Mouse (Mus musculus): ENCODE results near the gene Vmn2r23. TPM values are rescaled to one million over a fixed set of nuclear protein-coding genes. Genes with fewer than 3 reads are reported as not detected.

Gene Vmn2r23
- polyA plus RNA-seq, 2 experiments, result not detected

GRCm38 (mm10) chr6:123778579-123778978 lies 76.1 kb downstream of the Vmn2r23 start, which contains the start of gene Vmn2r24:
Vmn2r24 (plus strand) TSS chr6:123778879.
- H3K4me2 ChIP-seq (ENCODE audit: low read depth), result no peak within 1 kb of the TSS
- no peaks in the 10 kb centered on the region for H3K4me1 ChIP-seq (replicated peaks; ENCODE audit: control insufficient read depth in 2 of 2, insufficient read depth in 2 of 2, low read length in 1 of 2)
- no peak within 1 kb of the TSS for H3K9ac ChIP-seq (replicated peaks)
- H3K36me3 ChIP-seq (replicated peaks; ENCODE audit: control insufficient read depth, insufficient read depth, low read depth), result no peaks in the 10 kb centered on the region
- no peaks in the 10 kb centered on the region for H3K27me3 ChIP-seq (ENCODE audit: control insufficient read depth, insufficient read depth, low read length)
- no peak for ATAC-seq (ENCODE audit: insufficient read depth)
- 40% methylated on average over 1 of the region's 1 CpGs for WGBS (ENCODE audit: insufficient replicate concordance)
- no peak within 1 kb of the TSS for H3K4me3 ChIP-seq (ENCODE audit: insufficient read depth in 1 of 2, low read depth in 2 of 2, low read length in 2 of 2)
- no peaks in the 10 kb centered on the region for H3K9me3 ChIP-seq (ENCODE audit: control insufficient read depth, low read length)
- TF ChIP-seq EP300 (IDR thresholded peaks at IDR 0.05; ENCODE audit: low read depth) (no peak), CTCF (IDR thresholded peaks at IDR 0.05; ENCODE audit: low read depth) (no peak)
- no peak for DNase-seq (ENCODE audit: low read depth in 3 of 3, low spot score in 3 of 3)
- no peak within 1 kb of the TSS for H3K27ac ChIP-seq

- Histone ChIP-seq H3K9ac (replicated peaks) (no peak overlapping the region), H3K9me3 (ENCODE audit: control insufficient read depth, low read length) (no peaks in the 10 kb centered on the region), H3K27ac (no peak overlapping the region), H3K4me2 (ENCODE audit: low read depth) (no peak overlapping the region), H3K4me1 (replicated peaks; ENCODE audit: control insufficient read depth in 2 of 2, insufficient read depth in 2 of 2, low read length in 1 of 2) (no peaks in the 10 kb centered on the region), H3K36me3 (replicated peaks; ENCODE audit: control insufficient read depth, insufficient read depth, low read depth) (no peaks in the 10 kb centered on the region), H3K4me3 (ENCODE audit: insufficient read depth in 1 of 2, low read depth in 2 of 2, low read length in 2 of 2) (no peak overlapping the region), H3K27me3 (ENCODE audit: control insufficient read depth, insufficient read depth, low read length) (no peaks in the 10 kb centered on the region)
- 49% methylated on average over 2 of the region's 2 CpGs for WGBS (ENCODE audit: insufficient replicate concordance)
- ATAC-seq (ENCODE audit: insufficient read depth), result no peak
- no peak for DNase-seq (ENCODE audit: low read depth in 3 of 3, low spot score in 3 of 3)
- TF ChIP-seq CTCF (IDR thresholded peaks at IDR 0.05; ENCODE audit: low read depth) (no peak), EP300 (IDR thresholded peaks at IDR 0.05; ENCODE audit: low read depth) (no peak)
These were observed 82.4 kb downstream of the Vmn2r23 start for GRCm38 (mm10) chr6:123784857-123785256.

GRCm38 (mm10) chr6:123793746-123794145 lies 91.3 kb downstream of the Vmn2r23 start:
- no peak for DNase-seq (ENCODE audit: low read depth in 3 of 3, low spot score in 3 of 3)
- Histone ChIP-seq H3K4me3 (ENCODE audit: insufficient read depth in 1 of 2, low read depth in 2 of 2, low read length in 2 of 2) (no peak overlapping the region), H3K4me1 (replicated peaks; ENCODE audit: control insufficient read depth in 2 of 2, insufficient read depth in 2 of 2, low read length in 1 of 2) (no peaks in the 10 kb centered on the region), H3K9ac (replicated peaks) (no peak overlapping the region), H3K9me3 (ENCODE audit: control insufficient read depth, low read length) (no peaks in the 10 kb centered on the region), H3K4me2 (ENCODE audit: low read depth) (no peak overlapping the region), H3K27ac (no peak overlapping the region), H3K27me3 (ENCODE audit: control insufficient read depth, insufficient read depth, low read length) (no peaks in the 10 kb centered on the region), H3K36me3 (replicated peaks; ENCODE audit: control insufficient read depth, insufficient read depth, low read depth) (no peaks in the 10 kb centered on the region)
- no peak for ATAC-seq (ENCODE audit: insufficient read depth)
- TF ChIP-seq CTCF (IDR thresholded peaks at IDR 0.05; ENCODE audit: low read depth) (peak; percentile 30; the same call in 1 of the 2 replicates), EP300 (IDR thresholded peaks at IDR 0.05; ENCODE audit: low read depth) (no peak)
- WGBS (ENCODE audit: insufficient replicate concordance), result 33% methylated on average over 9 of the region's 9 CpGs

Other genes with a start within 250 kb of the Vmn2r23 start
- gene Vmn2r21, start 169.3 kb upstream of the Vmn2r23 start, polyA plus RNA-seq (2012; rRNA removed), result not detected in 2 replicates
- not detected in 2 replicates for gene Vmn2r21, start 169.3 kb upstream of the Vmn2r23 start, polyA plus RNA-seq (2014; fragmentation: Nextera tagmentation; extraction: Ambion mirVana)
- not detected in 2 replicates for gene Vmn2r22, start 51.9 kb upstream of the Vmn2r23 start, polyA plus RNA-seq (2012; rRNA removed)
- not detected in 2 replicates for gene Vmn2r22, start 51.9 kb upstream of the Vmn2r23 start, polyA plus RNA-seq (2014; fragmentation: Nextera tagmentation; extraction: Ambion mirVana)
- not detected in 2 replicates for gene Vmn2r24, start 76.2 kb downstream of the Vmn2r23 start, polyA plus RNA-seq (2012; rRNA removed)
- not detected in 2 replicates for gene Vmn2r24, start 76.2 kb downstream of the Vmn2r23 start, polyA plus RNA-seq (2014; fragmentation: Nextera tagmentation; extraction: Ambion mirVana)
- gene Vmn2r25, start 150.8 kb downstream of the Vmn2r23 start, polyA plus RNA-seq (2012; rRNA removed), result not detected in 2 replicates
- not detected in 2 replicates for gene Vmn2r25, start 150.8 kb downstream of the Vmn2r23 start, polyA plus RNA-seq (2014; fragmentation: Nextera tagmentation; extraction: Ambion mirVana)